Mouse (Mus musculus) intestine, embryonic 16.5 days (tissue): ENCODE results near the gene Adcy7. TPM values are rescaled to one million over a fixed set of nuclear protein-coding genes. Genes with fewer than 3 reads are reported as not detected.
A peak's percentile ranks its signal among the peaks of the same experiment; 100 is the strongest.

Source experiments
- ATAC-seq: fragments of 200-750 bp; cut with Nextera tagmentation; 2 replicates; pipeline ENCODE4 v1.8.0; 2017; ENCODE audit warnings: moderate TSS enrichment, moderate library complexity
- H3K27ac ChIP-seq: fragments of 300-500 bp; sonication (generic); 2 replicates; pipeline ENCODE4 v1.5.1; 2014; ENCODE audit warnings: mild to moderate bottlenecking, low read length
- H3K27me3 ChIP-seq: fragments of 300-500 bp; sonication (generic); replicated peaks from 2 replicates; pipeline ENCODE4 v1.6.1; 2014; ENCODE audit warnings: low read length, control low read depth, mixed read lengths; ENCODE audit not compliant: control insufficient read depth, insufficient read depth
- H3K36me3 ChIP-seq: fragments of 300-500 bp; sonication (generic); 2 replicates; pipeline ENCODE4 v1.6.1; 2014; ENCODE audit warnings: low read length, control low read depth; ENCODE audit not compliant: control insufficient read depth, insufficient read depth
- H3K4me1 ChIP-seq: fragments of 300-500 bp; sonication (generic); 2 replicates; pipeline ENCODE4 v1.6.1; 2014; ENCODE audit warnings: low read length, control low read depth, mixed read lengths; ENCODE audit not compliant: control insufficient read depth, insufficient read depth
- H3K4me2 ChIP-seq: fragments of 300-500 bp; sonication (generic); 2 replicates; pipeline ENCODE4 v1.6.1; 2014; ENCODE audit warnings: low read depth, low read length, control low read depth
- H3K4me3 ChIP-seq: fragments of 300-500 bp; sonication (generic); 2 replicates; pipeline ENCODE4 v1.5.1; 2014; ENCODE audit warnings: mild to moderate bottlenecking, low read length
- H3K9ac ChIP-seq: fragments of 300-500 bp; sonication (generic); 2 replicates; pipeline ENCODE4 v1.6.1; 2014; ENCODE audit warnings: low read depth, low read length
- H3K9me3 ChIP-seq: fragments of 300-500 bp; sonication (generic); 2 replicates; pipeline ENCODE4 v1.6.1; 2016; ENCODE audit warnings: low read length, control low read depth; ENCODE audit not compliant: control insufficient read depth
- WGBS: fragments of 180-500 bp; shearing (Covaris S2); extraction: QIAGEN DNeasy Blood & Tissue Kit; methylation state at CpG from one replicate; pipeline ENCODE4 v1.1.7; 2014; 5-methylcytosine and 5-hydroxymethylcytosine counted together
- polyA plus RNA-seq: library from polyadenylated mRNA; unstranded; fragments of >200 nt; fragmentation: Nextera tagmentation; extraction: Ambion mirVana; gene quantifications from 2 replicates; pipeline ENCODE4 v1.2.1, GENCODE M21; 2015

Adcy7 gene
- 2.7 and 2.9 TPM in 2 replicates for polyA plus RNA-seq

- Histone ChIP-seq H3K27me3 (peaks cover 14% of the 10 kb centered on the region), H3K9ac (peak within 1 kb of the TSS; percentile 66), H3K4me1 (peaks cover 7% of the 10 kb centered on the region), H3K27ac (no peak within 1 kb of the TSS), H3K4me3 (peak within 1 kb of the TSS; percentile 45), H3K4me2 (peak within 1 kb of the TSS; percentile 97), H3K36me3 (no peaks in the 10 kb centered on the region), H3K9me3 (no peaks in the 10 kb centered on the region)
- WGBS: 4% methylated on average over 59 of the region's 64 CpGs
- ATAC-seq: peak; percentile 49
Measured at GRCm38 (mm10) chr8:88272231-88273050, at the start of gene Adcy7. Gene Adcy7 (plus strand): TSS chr8:88272403.

GRCm38 (mm10) chr8:88225358-88225757, 46.8 kb upstream of the Adcy7 start:
- H3K9me3 ChIP-seq: no peaks in the 10 kb centered on the region
- H3K4me1 ChIP-seq: peaks cover 21% of the 10 kb centered on the region
- H3K36me3 ChIP-seq: no peaks in the 10 kb centered on the region
- ATAC-seq: no peak
- H3K9ac ChIP-seq: no peak overlapping the region
- H3K27ac ChIP-seq: no peak overlapping the region
- WGBS: 72% methylated on average over 5 of the region's 5 CpGs
- no peak overlapping the region for H3K4me2 ChIP-seq
- H3K4me3 ChIP-seq: no peak overlapping the region
- H3K27me3 ChIP-seq: no peaks in the 10 kb centered on the region

- peaks cover 13% of the 10 kb centered on the region for H3K4me1 ChIP-seq
- H3K4me3 ChIP-seq: no peak overlapping the region
- H3K27ac ChIP-seq: no peak overlapping the region
- no peak overlapping the region for H3K4me2 ChIP-seq
- H3K36me3 ChIP-seq: no peaks in the 10 kb centered on the region
- peak; percentile 53; the same call in 1 of the 2 replicates for ATAC-seq
- no peaks in the 10 kb centered on the region for H3K27me3 ChIP-seq
- no peak overlapping the region for H3K9ac ChIP-seq
- WGBS: 61% methylated on average over 6 of the region's 6 CpGs
- H3K9me3 ChIP-seq: no peaks in the 10 kb centered on the region
Measured at GRCm38 (mm10) chr8:88227851-88228250, 44.4 kb upstream of the Adcy7 start.

- no peaks in the 10 kb centered on the region for H3K9me3 ChIP-seq
- H3K36me3 ChIP-seq: no peaks in the 10 kb centered on the region
- ATAC-seq: peak; percentile 53
- peaks cover 16% of the 10 kb centered on the region for H3K4me1 ChIP-seq
- H3K4me2 ChIP-seq: no peak overlapping the region
- no peak overlapping the region for H3K9ac ChIP-seq
- no peak overlapping the region for H3K4me3 ChIP-seq
- 0 out of 2 replicates have a peak overlapping the region, but pooled peaks have one; percentile 37 for H3K27ac ChIP-seq
- WGBS: 28% methylated on average over 1 of the region's 1 CpGs
- H3K27me3 ChIP-seq: no peaks in the 10 kb centered on the region
Measured at GRCm38 (mm10) chr8:88228286-88228685, 43.9 kb upstream of the Adcy7 start.

- no peak overlapping the region for H3K4me3 ChIP-seq
- H3K9me3 ChIP-seq: no peaks in the 10 kb centered on the region
- WGBS: no CpG with 5 or more reads among the region's 1 CpGs
- no peaks in the 10 kb centered on the region for H3K27me3 ChIP-seq
- peaks cover 21% of the 10 kb centered on the region for H3K4me1 ChIP-seq
- H3K4me2 ChIP-seq: no peak overlapping the region
- H3K9ac ChIP-seq: no peak overlapping the region
- no peaks in the 10 kb centered on the region for H3K36me3 ChIP-seq
- ATAC-seq: no peak
- 0 out of 2 replicates have a peak overlapping the region, but pooled peaks have one; percentile 37 for H3K27ac ChIP-seq
Measured at GRCm38 (mm10) chr8:88228800-88229199, 43.4 kb upstream of the Adcy7 start.

- Histone ChIP-seq H3K27me3 (no peaks in the 10 kb centered on the region), H3K4me2 (no peak overlapping the region), H3K4me1 (peaks cover 8% of the 10 kb centered on the region), H3K27ac (no peak overlapping the region), H3K4me3 (no peak overlapping the region), H3K9ac (no peak overlapping the region), H3K36me3 (no peaks in the 10 kb centered on the region), H3K9me3 (no peaks in the 10 kb centered on the region)
- no peak for ATAC-seq
- 70% methylated on average over 2 of the region's 2 CpGs for WGBS
Measured at GRCm38 (mm10) chr8:88236666-88237065, 35.5 kb upstream of the Adcy7 start.

- no peak overlapping the region for H3K9ac ChIP-seq
- no peaks in the 10 kb centered on the region for H3K27me3 ChIP-seq
- no peaks in the 10 kb centered on the region for H3K9me3 ChIP-seq
- 78% methylated on average over 2 of the region's 2 CpGs for WGBS
- ATAC-seq: no peak
- H3K4me1 ChIP-seq: peaks cover 8% of the 10 kb centered on the region
- H3K4me2 ChIP-seq: no peak overlapping the region
- no peaks in the 10 kb centered on the region for H3K36me3 ChIP-seq
- H3K27ac ChIP-seq: no peak overlapping the region
- H3K4me3 ChIP-seq: no peak overlapping the region
Measured at GRCm38 (mm10) chr8:88237606-88238005, 34.6 kb upstream of the Adcy7 start.

- no peaks in the 10 kb centered on the region for H3K36me3 ChIP-seq
Measured at GRCm38 (mm10) chr8:88239277-88239676, 32.9 kb upstream of the Adcy7 start.

GRCm38 (mm10) chr8:88241871-88242270, 30.3 kb upstream of the Adcy7 start:
- no peaks in the 10 kb centered on the region for H3K36me3 ChIP-seq
- 86% methylated on average over 4 of the region's 4 CpGs for WGBS
- no peaks in the 10 kb centered on the region for H3K9me3 ChIP-seq
- H3K4me3 ChIP-seq: no peak overlapping the region
- no peak overlapping the region for H3K9ac ChIP-seq
- no peak for ATAC-seq
- no peaks in the 10 kb centered on the region for H3K4me1 ChIP-seq
- H3K27ac ChIP-seq: no peak overlapping the region
- no peaks in the 10 kb centered on the region for H3K27me3 ChIP-seq
- no peak overlapping the region for H3K4me2 ChIP-seq

More at GRCm38 (mm10) chr8:88239277-88239676, 32.9 kb upstream of the Adcy7 start:
- Histone ChIP-seq H3K9me3 (no peaks in the 10 kb centered on the region), H3K4me2 (no peak overlapping the region), H3K27ac (no peak overlapping the region), H3K4me3 (no peak overlapping the region), H3K9ac (no peak overlapping the region), H3K4me1 (no peaks in the 10 kb centered on the region), H3K27me3 (no peaks in the 10 kb centered on the region)
- WGBS: 79% methylated on average over 5 of the region's 5 CpGs
- no peak for ATAC-seq
